Mouse (Mus musculus) intestine, embryonic 16.5 days (tissue): ENCODE data around the gene Acoxl. TPM values are rescaled to one million over a fixed set of nuclear protein-coding genes. Genes with fewer than 3 reads are reported as not detected.
A peak's percentile ranks its signal among the peaks of the same experiment; 100 is the strongest.

Experiments
- ATAC-seq: fragments of 200-750 bp; cut with Nextera tagmentation; 2 replicates; pipeline ENCODE4 v1.8.0; 2017; ENCODE audit warnings: moderate TSS enrichment, moderate library complexity
- H3K27ac ChIP-seq: fragments of 300-500 bp; sonication (generic); 2 replicates; pipeline ENCODE4 v1.5.1; 2014; ENCODE audit warnings: mild to moderate bottlenecking, low read length
- H3K27me3 ChIP-seq: fragments of 300-500 bp; sonication (generic); replicated peaks from 2 replicates; pipeline ENCODE4 v1.6.1; 2014; ENCODE audit warnings: low read length, control low read depth, mixed read lengths; ENCODE audit not compliant: control insufficient read depth, insufficient read depth
- H3K36me3 ChIP-seq: fragments of 300-500 bp; sonication (generic); 2 replicates; pipeline ENCODE4 v1.6.1; 2014; ENCODE audit warnings: low read length, control low read depth; ENCODE audit not compliant: control insufficient read depth, insufficient read depth
- H3K4me1 ChIP-seq: fragments of 300-500 bp; sonication (generic); 2 replicates; pipeline ENCODE4 v1.6.1; 2014; ENCODE audit warnings: low read length, control low read depth, mixed read lengths; ENCODE audit not compliant: control insufficient read depth, insufficient read depth
- H3K4me2 ChIP-seq: fragments of 300-500 bp; sonication (generic); 2 replicates; pipeline ENCODE4 v1.6.1; 2014; ENCODE audit warnings: low read depth, low read length, control low read depth
- H3K4me3 ChIP-seq: fragments of 300-500 bp; sonication (generic); 2 replicates; pipeline ENCODE4 v1.5.1; 2014; ENCODE audit warnings: mild to moderate bottlenecking, low read length
- H3K9ac ChIP-seq: fragments of 300-500 bp; sonication (generic); 2 replicates; pipeline ENCODE4 v1.6.1; 2014; ENCODE audit warnings: low read depth, low read length
- H3K9me3 ChIP-seq: fragments of 300-500 bp; sonication (generic); 2 replicates; pipeline ENCODE4 v1.6.1; 2016; ENCODE audit warnings: low read length, control low read depth; ENCODE audit not compliant: control insufficient read depth
- WGBS: fragments of 180-500 bp; shearing (Covaris S2); extraction: QIAGEN DNeasy Blood & Tissue Kit; methylation state at CpG from one replicate; pipeline ENCODE4 v1.1.7; 2014; 5-methylcytosine and 5-hydroxymethylcytosine counted together
- polyA plus RNA-seq: library from polyadenylated mRNA; unstranded; fragments of >200 nt; fragmentation: Nextera tagmentation; extraction: Ambion mirVana; gene quantifications from 2 replicates; pipeline ENCODE4 v1.2.1, GENCODE M21; 2015

The Acoxl gene
- polyA plus RNA-seq, 1 experiment from 2014 or later = 0.10 TPM

DNA sequence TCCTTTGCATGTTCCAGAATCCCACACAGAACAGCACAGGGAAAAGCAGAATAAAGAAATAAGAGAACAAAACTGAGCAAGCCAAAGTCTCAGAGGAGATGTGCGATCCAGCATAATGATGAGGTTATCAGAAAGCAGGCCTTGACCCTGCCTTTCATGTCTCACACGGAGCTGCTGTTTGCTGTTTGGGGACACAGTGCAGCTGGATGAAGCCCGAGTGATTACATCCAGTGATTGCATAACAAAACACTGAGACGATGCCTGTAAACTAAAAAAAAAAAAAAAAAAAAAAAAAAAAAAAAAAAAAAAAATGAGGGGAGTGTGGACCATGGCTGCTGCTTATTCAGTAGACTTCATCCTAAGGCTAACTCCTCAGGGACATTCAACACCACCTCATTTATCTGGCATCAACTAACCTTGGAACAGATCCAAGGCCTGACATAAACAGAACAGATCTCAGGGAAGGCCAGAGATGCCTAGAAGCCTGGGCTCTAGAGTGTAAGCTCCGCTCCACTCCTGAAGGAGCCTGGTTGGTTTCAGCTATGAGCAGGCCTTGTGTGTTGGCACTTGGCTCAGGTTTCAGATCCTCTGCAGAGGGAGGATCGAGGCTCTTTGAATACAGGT, 152.3 kb downstream of the Acoxl start:
- no peaks in the 10 kb centered on the region for H3K27me3 ChIP-seq
- no peaks in the 10 kb centered on the region for H3K9me3 ChIP-seq
- no peak overlapping the region for H3K9ac ChIP-seq
- no peak overlapping the region for H3K27ac ChIP-seq
- no peaks in the 10 kb centered on the region for H3K4me1 ChIP-seq
- WGBS = 38% methylated on average over 6 of the region's 6 CpGs
- no peak overlapping the region for H3K4me3 ChIP-seq
- no peaks in the 10 kb centered on the region for H3K36me3 ChIP-seq
- ATAC-seq = peak; percentile 38; the same call in 1 of the 2 replicates
- H3K4me2 ChIP-seq = no peak overlapping the region

DNA sequence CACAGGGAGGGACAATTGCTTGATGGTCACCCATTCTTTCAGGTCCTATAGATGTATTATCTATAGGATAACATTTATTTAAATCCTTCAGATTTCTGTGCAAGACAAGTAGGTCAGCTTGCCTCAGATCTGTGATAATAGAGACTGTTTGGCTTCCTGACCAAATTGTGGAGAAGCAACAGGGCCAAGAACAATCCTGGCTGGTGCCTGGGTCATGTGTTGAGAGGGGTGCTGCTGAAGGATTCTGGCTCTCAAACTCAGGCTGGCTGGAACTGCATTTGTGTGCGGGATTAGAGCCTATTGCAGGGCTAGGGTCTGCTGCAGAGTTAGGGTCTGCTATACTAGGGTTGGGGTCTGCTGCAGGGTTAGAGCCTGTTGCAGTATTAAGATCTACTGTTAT, 153.0 kb downstream of the Acoxl start:
- H3K4me3 ChIP-seq = no peak overlapping the region
- WGBS = 94% methylated on average over 1 of the region's 1 CpGs
- H3K9me3 ChIP-seq = no peaks in the 10 kb centered on the region
- no peaks in the 10 kb centered on the region for H3K4me1 ChIP-seq
- no peaks in the 10 kb centered on the region for H3K36me3 ChIP-seq
- no peak overlapping the region for H3K9ac ChIP-seq
- no peak overlapping the region for H3K27ac ChIP-seq
- H3K27me3 ChIP-seq = no peaks in the 10 kb centered on the region
- no peak for ATAC-seq
- H3K4me2 ChIP-seq = no peak overlapping the region

DNA sequence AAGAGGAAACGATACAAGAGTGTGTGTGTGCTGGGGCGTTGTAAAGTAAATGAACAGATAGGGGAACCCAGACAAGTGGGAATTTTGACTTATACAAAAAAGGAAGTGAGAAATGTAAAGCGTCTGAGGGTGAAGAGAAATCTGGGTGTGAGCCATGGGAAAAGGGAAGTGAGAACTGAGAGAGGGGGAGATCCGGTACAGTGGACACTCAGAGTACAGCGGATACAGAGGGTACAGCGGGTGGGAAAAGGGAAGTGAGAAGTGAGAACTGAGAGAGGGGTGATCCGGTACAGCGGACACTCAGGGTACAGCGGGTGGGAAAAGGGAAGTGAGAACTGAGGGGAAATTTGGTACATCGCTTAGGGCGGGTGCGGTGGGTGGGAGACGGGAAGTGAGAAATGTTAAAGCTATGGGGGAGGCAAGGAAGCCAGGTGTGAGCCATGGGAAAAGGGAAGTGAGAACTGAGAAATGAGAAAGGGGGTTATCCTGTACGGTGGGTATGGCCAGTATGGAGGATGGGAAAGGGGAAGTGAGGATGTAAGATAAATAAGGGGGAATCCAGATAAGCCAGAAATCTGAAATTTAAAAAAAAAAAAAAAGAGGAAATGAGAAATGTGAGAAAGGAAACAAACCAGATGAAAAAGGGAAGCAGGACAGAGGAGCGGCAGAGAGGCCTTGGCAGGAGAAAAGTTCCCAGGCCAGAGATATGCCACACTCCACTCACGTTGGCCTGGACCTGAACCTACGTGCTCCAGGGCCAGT, 170.2 kb downstream of the Acoxl start:
- ATAC-seq = no peak
- Histone ChIP-seq H3K4me2 (no peak overlapping the region), H3K9me3 (no peaks in the 10 kb centered on the region), H3K36me3 (no peaks in the 10 kb centered on the region), H3K4me3 (no peak overlapping the region), H3K27ac (no peak overlapping the region), H3K27me3 (no peaks in the 10 kb centered on the region), H3K9ac (no peak overlapping the region), H3K4me1 (no peaks in the 10 kb centered on the region)
- 85% methylated on average over 17 of the region's 17 CpGs for WGBS

DNA sequence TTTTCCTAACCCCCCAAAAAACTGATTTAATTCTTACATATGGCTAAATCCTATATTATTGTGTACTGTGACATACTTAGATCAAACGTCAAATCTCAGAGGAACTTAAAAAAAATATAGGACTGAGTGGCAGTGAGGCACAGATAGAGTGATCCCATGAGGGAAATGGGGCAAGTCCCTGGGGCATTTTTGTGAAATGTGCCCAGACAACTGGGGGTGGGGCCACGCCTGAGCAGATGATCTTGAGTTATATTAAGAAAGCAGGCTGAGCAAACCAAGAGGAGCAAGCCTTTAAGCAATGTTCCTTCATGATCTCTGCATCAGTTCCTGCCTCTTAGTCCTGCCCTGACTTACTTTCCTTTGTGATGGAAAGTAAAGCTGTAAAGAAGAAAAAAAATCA, 175.9 kb downstream of the Acoxl start:
- Histone ChIP-seq H3K4me3 (no peak overlapping the region), H3K4me1 (no peaks in the 10 kb centered on the region), H3K27ac (no peak overlapping the region), H3K36me3 (no peaks in the 10 kb centered on the region), H3K9me3 (no peaks in the 10 kb centered on the region), H3K27me3 (no peaks in the 10 kb centered on the region), H3K4me2 (no peak overlapping the region), H3K9ac (no peak overlapping the region)
- no peak for ATAC-seq
- WGBS = 66% methylated on average over 2 of the region's 2 CpGs

DNA sequence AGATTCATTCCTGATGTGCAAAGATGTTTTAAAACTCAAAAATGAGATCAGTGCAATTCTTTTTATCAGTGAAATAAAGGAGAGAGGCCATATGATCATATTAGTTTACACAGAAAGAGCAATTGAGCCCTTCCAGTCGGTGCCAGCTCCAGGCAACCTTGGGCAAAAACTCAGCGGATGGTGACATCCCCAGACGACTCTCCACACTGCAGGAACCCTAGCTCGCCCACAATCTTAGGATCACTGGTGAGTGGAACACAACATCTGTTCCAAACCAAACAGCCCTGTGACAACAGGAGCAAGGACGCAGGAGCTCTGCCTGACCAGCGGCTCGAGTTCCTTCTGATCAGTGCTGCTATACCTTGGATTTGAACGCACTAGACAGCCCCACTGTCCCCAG, 176.9 kb downstream of the Acoxl start:
- H3K36me3 ChIP-seq = no peaks in the 10 kb centered on the region
- H3K4me3 ChIP-seq = no peak overlapping the region
- H3K9ac ChIP-seq = no peak overlapping the region
- H3K27ac ChIP-seq = no peak overlapping the region
- H3K9me3 ChIP-seq = no peaks in the 10 kb centered on the region
- H3K4me2 ChIP-seq = no peak overlapping the region
- no peaks in the 10 kb centered on the region for H3K27me3 ChIP-seq
- ATAC-seq = no peak
- 82% methylated on average over 8 of the region's 8 CpGs for WGBS
- no peaks in the 10 kb centered on the region for H3K4me1 ChIP-seq

DNA sequence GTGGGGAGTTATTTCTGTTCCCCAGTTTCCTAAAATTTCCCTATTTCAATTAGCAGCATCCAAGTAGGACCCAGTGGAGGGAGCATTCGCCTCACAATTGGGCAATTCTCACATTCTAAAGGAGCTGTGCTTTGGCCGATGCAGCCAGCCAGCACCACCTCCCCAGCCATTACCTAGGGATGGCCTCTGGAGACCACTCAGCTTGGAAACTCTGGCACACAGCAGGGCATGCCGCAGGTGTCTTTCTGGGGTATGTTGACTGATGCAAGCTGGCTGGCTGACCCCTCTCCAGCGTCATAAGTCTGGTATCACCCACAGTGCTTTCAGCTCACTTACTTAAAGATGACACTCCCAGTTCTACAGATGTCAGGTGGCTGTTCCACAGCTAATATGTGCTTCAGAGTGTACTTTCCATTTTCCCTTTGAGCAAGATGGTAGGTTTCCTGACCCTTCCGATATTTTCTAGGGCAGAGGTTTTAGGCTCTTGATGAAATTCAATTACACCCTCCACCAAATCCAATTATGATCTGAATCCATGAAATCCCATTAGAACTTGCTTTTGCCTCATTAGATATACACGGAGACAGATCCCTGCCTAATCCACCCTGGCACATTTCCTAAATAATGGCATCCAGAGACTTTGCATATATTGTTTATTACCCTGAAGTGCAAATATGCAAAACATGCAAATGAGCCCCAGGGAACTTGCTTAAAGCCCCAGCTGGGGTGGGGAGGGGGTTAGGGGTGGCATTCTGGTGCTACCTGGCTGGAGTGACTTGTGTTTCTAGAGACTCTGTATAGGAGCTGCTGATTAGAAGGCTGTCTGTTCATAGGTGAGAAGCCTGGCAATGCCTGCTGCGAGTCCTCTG, 181.6 kb downstream of the Acoxl start:
- H3K27me3 ChIP-seq = no peaks in the 10 kb centered on the region
- no peak overlapping the region for H3K9ac ChIP-seq
- 42% methylated on average over 7 of the region's 7 CpGs for WGBS
- H3K4me1 ChIP-seq = no peaks in the 10 kb centered on the region
- no peak for ATAC-seq
- no peak overlapping the region for H3K4me3 ChIP-seq
- H3K4me2 ChIP-seq = no peak overlapping the region
- no peak overlapping the region for H3K27ac ChIP-seq
- H3K9me3 ChIP-seq = no peaks in the 10 kb centered on the region
- no peaks in the 10 kb centered on the region for H3K36me3 ChIP-seq

DNA sequence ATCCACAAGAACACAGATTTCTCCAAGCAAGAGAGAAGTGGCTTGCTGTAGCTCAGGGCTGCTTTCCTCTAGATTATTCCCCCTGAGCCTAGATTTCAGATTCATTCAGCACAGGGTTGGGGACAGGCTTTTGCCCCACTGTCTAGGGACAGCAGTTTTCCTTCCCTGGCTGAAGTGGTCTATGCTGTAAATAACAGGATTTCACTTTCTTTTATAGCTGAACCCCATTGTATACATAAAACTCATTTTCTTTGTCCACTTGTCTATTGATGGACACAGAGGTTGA, 182.2 kb downstream of the Acoxl start:
- H3K27me3 ChIP-seq = no peaks in the 10 kb centered on the region
- no peak overlapping the region for H3K27ac ChIP-seq

DNA sequence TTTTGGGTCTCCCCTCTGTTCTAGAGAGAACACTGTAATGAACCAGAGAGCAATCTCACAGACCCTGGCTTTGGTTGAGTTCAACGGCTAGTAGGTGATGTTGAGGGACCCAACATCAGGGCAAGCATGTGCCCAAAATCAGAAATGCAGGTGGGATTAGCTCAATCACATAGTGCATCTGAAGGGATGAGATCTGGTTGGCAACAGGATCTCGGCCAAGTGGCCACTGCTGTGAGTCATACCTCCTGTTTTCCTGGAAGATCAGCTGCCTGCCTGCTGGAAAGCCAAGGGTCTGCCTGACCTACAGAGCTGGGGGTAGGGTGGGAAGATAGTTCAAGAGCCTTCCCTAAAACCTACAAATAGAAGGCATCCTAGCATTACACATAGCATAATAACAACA, 185.2 kb downstream of the Acoxl start:
- Histone ChIP-seq H3K4me3 (no peak overlapping the region), H3K27ac (no peak overlapping the region), H3K4me1 (no peaks in the 10 kb centered on the region), H3K27me3 (no peaks in the 10 kb centered on the region), H3K36me3 (no peaks in the 10 kb centered on the region), H3K9me3 (no peaks in the 10 kb centered on the region), H3K9ac (no peak overlapping the region), H3K4me2 (no peak overlapping the region)
- no peak for ATAC-seq
- 83% methylated on average over 2 of the region's 2 CpGs for whole genome bisulfite sequencing

More for the DNA sequence above, 182.2 kb downstream of the Acoxl start:
- Histone ChIP-seq H3K4me3 (no peak overlapping the region), H3K4me2 (no peak overlapping the region), H3K9me3 (no peaks in the 10 kb centered on the region), H3K9ac (no peak overlapping the region), H3K36me3 (no peaks in the 10 kb centered on the region), H3K4me1 (no peaks in the 10 kb centered on the region)
- ATAC-seq = no peak

DNA sequence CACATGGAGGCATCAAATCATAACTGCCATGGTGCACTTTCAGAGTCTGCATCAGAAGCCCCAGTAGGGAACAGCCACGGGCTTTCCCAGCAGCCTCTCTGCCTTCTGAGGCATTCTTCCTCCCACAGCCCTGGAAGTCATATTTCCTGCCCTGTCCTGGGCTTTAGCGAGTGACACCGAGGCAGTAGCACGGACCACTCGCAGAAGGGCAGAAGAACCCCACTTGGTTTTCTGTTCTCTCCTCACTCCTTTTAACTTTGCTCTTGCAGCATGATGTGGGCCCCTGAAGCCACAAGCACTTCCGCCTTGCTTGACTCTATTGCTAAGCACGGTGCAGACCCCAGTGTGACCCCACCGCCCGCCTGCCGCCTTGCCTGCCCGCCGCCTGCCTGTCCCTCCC, 189.0 kb downstream of the Acoxl start:
- Histone ChIP-seq H3K4me2 (no peak overlapping the region), H3K36me3 (no peaks in the 10 kb centered on the region), H3K9ac (no peak overlapping the region), H3K27ac (no peak overlapping the region), H3K4me3 (no peak overlapping the region), H3K4me1 (peaks cover 5% of the 10 kb centered on the region; the same call in 1 of the 2 replicates), H3K27me3 (no peaks in the 10 kb centered on the region), H3K9me3 (no peaks in the 10 kb centered on the region)
- no peak for ATAC-seq
- 79% methylated on average over 12 of the region's 12 CpGs for WGBS
